Mouse (Mus musculus): ENCODE data around the gene Parm1. TPM values are rescaled to one million over a fixed set of nuclear protein-coding genes. Genes with fewer than 3 reads are reported as not detected.

The Parm1 gene
- 24.2 and 27.2 TPM in 2 replicates for polyA plus RNA-seq (2015; fragmentation: Nextera tagmentation; extraction: Ambion mirVana)

GRCm38 (mm10) chr5:91517480-91518301 lies at the start of gene Parm1:
TSS of gene Parm1 (plus strand) at chr5:91517615.

Other genes with a start within 250 kb of the Parm1 start
- 13.0 and 35.8 TPM in 2 replicates for gene Btc, start 114.6 kb upstream of the Parm1 start, polyA plus RNA-seq (2015; fragmentation: Nextera tagmentation; extraction: Ambion mirVana)

Data from adrenal gland, postnatal 0 days (tissue).